ENCODE assay signal across 32 mouse cellular contexts in genomic region chr5:32836976-32837375, GRCm38 (mm10). TPM values are rescaled to one million over a fixed set of nuclear protein-coding genes. Genes with fewer than 3 reads are reported as not detected.
"Had no signal": no experiment of that assay in that cellular context is flagged by ENCODE, and none has a peak within 500 bp of the region (broad histone marks: within the 10 kb centered on the region; RNA-seq: fewer than 3 reads in every experiment).

No protein-coding gene starts in this region.

- H3K27ac ChIP-seq: gastrocnemius, adult 2 months; heart, embryonic 10.5 days; hindbrain, embryonic 10.5 days; hindbrain, embryonic 12.5 days; hindbrain, embryonic 15.5 days; intestine, embryonic 15.5 days; layer of hippocampus, adult 2 months; limb, embryonic 13.5 days; limb, embryonic 15.5 days; liver, embryonic 13.5 days; liver, embryonic 15.5 days had no signal

- H3K9ac ChIP-seq: heart, embryonic 12.5 days; hindbrain, embryonic 12.5 days; hindbrain, embryonic 15.5 days; intestine, embryonic 15.5 days; limb, embryonic 13.5 days; limb, embryonic 15.5 days; liver, embryonic 13.5 days; liver, embryonic 15.5 days had no signal

- DNase-seq: gastrocnemius, adult 2 months; gastrocnemius, postnatal 10 days; gastrocnemius, postnatal 25 days; heart, adult 18-20 months; heart, postnatal 10 days; heart, postnatal 4 days; kidney, adult 18-20 months; kidney, adult 8-10 months; kidney, postnatal 10 days; kidney, postnatal 25 days; kidney, postnatal 4 days; layer of hippocampus, postnatal 36 days; left cerebral cortex, postnatal 4 days; liver, embryonic 13.5 days; lung, adult 18-20 months had no signal

- H3K4me2 ChIP-seq: heart, embryonic 12.5 days; hindbrain, embryonic 12.5 days; hindbrain, embryonic 15.5 days; intestine, embryonic 15.5 days; limb, embryonic 13.5 days; limb, embryonic 15.5 days; liver, embryonic 11.5 days; liver, embryonic 13.5 days; liver, embryonic 15.5 days had no signal

- H3K27me3 ChIP-seq: heart, embryonic 12.5 days; hindbrain, embryonic 12.5 days; hindbrain, embryonic 15.5 days; intestine, embryonic 15.5 days; limb, embryonic 13.5 days; limb, embryonic 15.5 days; liver, embryonic 13.5 days; liver, embryonic 15.5 days had no signal

- H3K4me3 ChIP-seq: gastrocnemius, adult 2 months; heart, embryonic 10.5 days; heart, embryonic 12.5 days; hindbrain, embryonic 10.5 days; hindbrain, embryonic 12.5 days; hindbrain, embryonic 15.5 days; intestine, embryonic 15.5 days; layer of hippocampus, adult 2 months; limb, embryonic 13.5 days; limb, embryonic 15.5 days; liver, embryonic 13.5 days; liver, embryonic 15.5 days had no signal

- H3K4me1 ChIP-seq: heart, embryonic 10.5 days; heart, embryonic 12.5 days; hindbrain, embryonic 10.5 days; hindbrain, embryonic 12.5 days; hindbrain, embryonic 15.5 days; intestine, embryonic 15.5 days; limb, embryonic 13.5 days; limb, embryonic 15.5 days; liver, embryonic 15.5 days had no signal

- ATAC-seq: inflammation-experienced regulatory T-cells, adult 6 months; intestine, embryonic 15.5 days; intestine, postnatal 0 days had no signal

- H3K9me3 ChIP-seq: heart, embryonic 10.5 days; hindbrain, embryonic 10.5 days; hindbrain, embryonic 12.5 days; hindbrain, embryonic 15.5 days; intestine, embryonic 15.5 days; limb, embryonic 13.5 days; limb, embryonic 15.5 days; liver, embryonic 13.5 days; liver, embryonic 15.5 days had no signal

RNA-seq across cellular contexts. Expression of gene Gm20671, which starts 10.1 kb away (rescaled TPM):
- polyA plus RNA-seq: heart, embryonic 10.5 days; heart, embryonic 12.5 days; heart, embryonic 14.5 days; heart, embryonic 16.5 days; hindbrain, embryonic 10.5 days; hindbrain, embryonic 12.5 days; hindbrain, embryonic 15.5 days; inflammation-experienced regulatory T-cells, adult 6 months; intestine, embryonic 15.5 days; intestine, postnatal 0 days; kidney, embryonic 14.5 days; kidney, embryonic 16.5 days; limb, embryonic 13.5 days; limb, embryonic 15.5 days; liver, embryonic 11.5 days; liver, embryonic 13.5 days; liver, embryonic 15.5 days had no signal
